Mouse (Mus musculus) ES-E14 (cell line): Measurements from ENCODE around the gene Tmem245.

Experiments used
- CHD2 ChIP-seq: IDR thresholded peaks from 2 replicates; pipeline ENCODE4 v1.6.1; 2014; ENCODE audit warnings: mild to moderate bottlenecking, low read depth, low read length, inconsistent platforms
- HCFC1 ChIP-seq: IDR thresholded peaks from 2 replicates; pipeline ENCODE4 v1.6.1; 2012; ENCODE audit warnings: low read length, inconsistent platforms, borderline replicate concordance; ENCODE audit not compliant: insufficient read depth
- MAFK ChIP-seq: IDR thresholded peaks from 2 replicates; pipeline ENCODE4 v1.6.1; 2014; ENCODE audit warnings: mild to moderate bottlenecking, low read depth, low read length, inconsistent platforms; ENCODE audit not compliant: insufficient read depth
- ZC3H11A ChIP-seq: IDR thresholded peaks from 2 replicates; pipeline ENCODE4 v1.6.1; 2012; ENCODE audit warnings: low read depth, mild to moderate bottlenecking, inconsistent platforms, low read length, borderline replicate concordance
- ZNF384 ChIP-seq: IDR thresholded peaks from 2 replicates; pipeline ENCODE4 v1.6.1; 2012; ENCODE audit warnings: low read depth, low read length, inconsistent platforms

DNA sequence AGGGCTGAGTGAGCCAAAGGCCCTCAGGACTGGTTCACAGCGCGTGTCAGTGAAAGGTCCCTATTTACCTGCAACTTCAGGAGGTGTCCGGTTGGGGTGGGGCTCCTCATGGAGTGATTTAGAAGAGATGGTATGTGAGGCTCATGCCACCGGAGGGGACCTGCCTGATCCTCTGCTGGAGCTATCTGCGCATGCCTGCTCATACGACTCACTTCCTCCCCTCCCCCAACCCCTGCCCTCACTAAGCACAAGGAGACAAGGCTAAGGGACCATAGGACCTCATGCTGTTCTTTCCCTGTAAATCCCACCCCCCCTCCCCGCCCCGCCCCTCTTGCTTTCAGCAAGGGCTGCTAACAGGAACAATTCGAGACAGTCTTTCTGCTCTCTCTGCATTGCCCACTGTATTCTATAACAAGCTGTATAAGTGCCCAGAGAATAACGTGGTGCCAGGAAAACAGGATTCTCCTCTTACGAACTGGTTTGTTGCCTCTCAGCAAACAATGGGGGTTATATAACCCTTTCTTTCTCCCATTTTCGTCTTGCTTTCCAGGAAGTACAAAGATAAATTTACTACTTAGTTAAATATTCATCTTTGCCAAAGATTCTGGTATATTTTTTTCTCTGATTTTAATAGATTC, 101.2 kb downstream of the Tmem245 start:
- TF ChIP-seq ZC3H11A (no peak), CHD2 (no peak), HCFC1 (no peak), MAFK (no peak), ZNF384 (no peak)
